Mouse (Mus musculus) fibroblast of lung, adult 2 months (primary cell): Measurements from ENCODE around the gene Hhex.

ENCODE experiments used
- DNase-seq: peaks from one replicate; pipeline ENCODE4 v3.0.0-alpha.2; 2011; ENCODE audit warnings: low read depth

Hhex gene

DNA sequence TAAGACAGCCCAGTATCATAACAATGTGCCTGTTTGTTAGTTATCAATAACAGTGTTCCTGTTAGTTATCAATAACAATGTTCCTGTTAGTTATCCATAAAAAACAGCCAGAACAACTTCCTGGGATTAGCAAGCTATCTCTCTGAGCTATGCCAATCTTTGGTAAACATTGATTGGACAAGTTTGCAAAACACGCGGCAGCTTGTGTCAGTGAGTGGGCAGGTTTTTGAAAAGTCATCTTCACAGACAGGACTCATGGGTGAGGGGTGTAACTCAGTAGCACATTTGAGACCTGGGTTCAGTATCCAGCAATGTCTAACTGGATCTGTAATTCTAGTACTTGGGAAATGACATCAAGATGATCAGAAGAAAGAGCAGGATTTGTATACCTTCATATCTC, 20.9 kb downstream of the Hhex start:
- no peak for DNase-seq

GRCm38 (mm10) chr19:37455961-37456360, 21.4 kb downstream of the Hhex start:
- DNase-seq, result no peak

DNA sequence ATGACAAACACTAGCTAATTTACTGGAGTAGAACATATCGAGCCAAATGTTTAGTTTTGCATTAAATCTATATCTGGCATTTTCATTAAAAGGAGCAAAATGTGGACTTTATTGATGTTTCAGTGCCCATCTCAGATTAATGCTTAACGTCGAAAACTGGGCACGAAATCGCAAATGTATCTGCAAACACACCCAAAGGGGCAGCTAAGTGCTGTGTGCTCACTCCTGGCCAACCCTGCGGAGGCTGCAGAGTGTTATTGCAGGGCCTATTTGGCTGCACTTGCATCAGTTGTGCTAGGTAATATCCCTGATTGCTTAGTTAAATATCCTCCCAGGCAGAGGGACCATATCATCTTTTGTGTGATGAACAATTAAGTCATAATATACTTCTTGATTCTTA, 23.4 kb downstream of the Hhex start:
- no peak for DNase-seq

GRCm38 (mm10) chr19:37466403-37466802, 31.8 kb downstream of the Hhex start:
- DNase-seq, result no peak

DNA sequence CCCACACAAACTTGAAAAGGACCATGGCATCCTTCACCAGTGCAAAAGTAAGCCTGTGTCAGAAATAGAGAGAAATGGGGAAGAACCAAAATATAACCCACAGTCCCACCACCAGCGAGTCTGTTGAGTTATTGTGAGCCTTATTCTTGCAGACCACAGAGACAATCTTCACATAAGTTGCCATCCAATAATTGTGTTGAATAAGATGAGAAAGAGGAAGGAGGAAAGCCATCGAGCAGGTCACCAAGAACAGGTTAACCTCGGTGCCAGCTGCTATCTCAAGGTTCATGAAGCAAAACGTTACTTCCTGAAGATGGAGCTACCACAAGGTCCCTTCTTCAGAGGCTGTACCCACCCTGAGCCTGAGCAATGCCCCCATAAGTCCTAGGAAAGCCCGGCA, 32.4 kb downstream of the Hhex start:
- no peak for DNase-seq

- DNase-seq, result no peak
Measured at GRCm38 (mm10) chr19:37468841-37469566, 34.4 kb downstream of the Hhex start.

GRCm38 (mm10) chr19:37471680-37472079, 37.1 kb downstream of the Hhex start:
- no peak for DNase-seq

GRCm38 (mm10) chr19:37472589-37472988, 38.0 kb downstream of the Hhex start:
- no peak for DNase-seq

- DNase-seq, result no peak
Measured at GRCm38 (mm10) chr19:37481704-37482103, 47.1 kb downstream of the Hhex start.

- DNase-seq, result no peak
Measured at GRCm38 (mm10) chr19:37482556-37483187, 48.1 kb downstream of the Hhex start.

- no peak for DNase-seq
Measured at GRCm38 (mm10) chr19:37484787-37485186, 50.2 kb downstream of the Hhex start.

- no peak for DNase-seq
Measured at GRCm38 (mm10) chr19:37486801-37487200, 52.2 kb downstream of the Hhex start.

DNA sequence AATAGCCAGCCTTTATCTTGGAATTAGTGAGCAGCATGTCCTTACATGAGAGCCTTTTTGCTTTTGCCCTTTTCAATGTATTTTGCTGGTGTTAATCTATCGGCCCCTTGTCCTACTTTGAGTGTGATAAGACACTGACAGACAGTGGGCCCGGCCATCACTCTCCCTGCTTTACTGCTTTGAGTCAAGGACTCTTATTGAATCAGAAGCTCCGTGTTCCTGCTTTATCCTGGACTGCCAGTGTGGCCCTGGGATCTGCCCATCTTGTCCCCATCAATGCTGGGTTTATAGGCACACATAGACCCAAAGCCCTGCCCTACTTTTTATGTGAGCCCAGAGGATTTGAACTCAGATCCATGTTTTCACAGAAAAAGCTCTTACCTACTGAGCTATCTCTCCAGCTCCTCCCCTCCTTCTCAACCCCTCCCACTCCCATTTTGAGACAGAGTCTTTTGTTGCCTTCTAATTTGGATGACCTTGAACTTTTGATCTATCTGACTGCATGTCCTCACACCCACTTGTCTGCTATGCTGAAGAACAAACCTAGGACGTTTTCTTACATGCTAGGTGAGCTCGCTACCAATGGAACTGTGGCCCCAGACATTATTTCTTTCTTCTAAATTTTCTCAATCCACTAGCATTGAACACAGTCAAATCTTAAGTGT, 53.3 kb downstream of the Hhex start:
- no peak for DNase-seq

DNA sequence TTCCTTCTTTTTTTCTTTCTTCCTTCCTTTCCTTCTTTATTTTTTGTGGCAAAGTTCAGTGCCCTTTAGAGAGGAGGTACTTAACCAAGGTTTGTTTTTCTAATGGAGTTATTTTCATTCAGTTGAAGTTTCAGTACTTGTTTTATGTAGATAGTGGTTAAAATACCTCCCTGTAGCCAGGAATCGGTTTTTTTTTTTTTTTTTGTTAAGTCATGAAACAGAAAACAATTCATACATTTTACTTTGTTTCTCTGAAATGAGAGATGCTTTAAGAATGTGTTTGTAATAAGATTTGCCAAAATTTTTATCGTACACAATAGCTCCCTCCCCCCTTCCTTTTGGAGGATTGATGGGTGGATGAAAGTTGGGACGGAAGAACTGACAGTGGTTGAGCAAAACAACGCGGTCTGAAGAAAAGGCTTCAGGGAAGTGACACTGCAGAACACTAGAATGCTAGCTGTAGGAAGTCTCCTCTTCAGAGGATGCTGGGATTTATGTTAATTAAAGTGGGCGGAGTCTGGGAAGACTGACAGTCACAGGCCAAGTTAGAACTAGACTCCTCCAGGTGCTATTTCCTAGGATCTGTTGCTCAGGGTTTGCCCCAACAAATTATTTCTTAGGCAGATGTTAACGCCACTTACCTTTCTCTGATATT, 54.1 kb downstream of the Hhex start:
- no peak for DNase-seq
